Mouse (Mus musculus) stomach, postnatal 0 days (tissue): Measurements from ENCODE around the gene Hydin.

Experiments
- CTCF ChIP-seq: IDR thresholded peaks from 2 replicates; pipeline ENCODE4 v1.5.1; 2016; ENCODE audit warnings: antibody characterized with exemption, low read depth, mild to moderate bottlenecking, moderate library complexity
- EP300 ChIP-seq: optimal IDR thresholded peaks from 2 replicates; pipeline ENCODE3; 2016; ENCODE audit warnings: antibody characterized with exemption

DNA sequence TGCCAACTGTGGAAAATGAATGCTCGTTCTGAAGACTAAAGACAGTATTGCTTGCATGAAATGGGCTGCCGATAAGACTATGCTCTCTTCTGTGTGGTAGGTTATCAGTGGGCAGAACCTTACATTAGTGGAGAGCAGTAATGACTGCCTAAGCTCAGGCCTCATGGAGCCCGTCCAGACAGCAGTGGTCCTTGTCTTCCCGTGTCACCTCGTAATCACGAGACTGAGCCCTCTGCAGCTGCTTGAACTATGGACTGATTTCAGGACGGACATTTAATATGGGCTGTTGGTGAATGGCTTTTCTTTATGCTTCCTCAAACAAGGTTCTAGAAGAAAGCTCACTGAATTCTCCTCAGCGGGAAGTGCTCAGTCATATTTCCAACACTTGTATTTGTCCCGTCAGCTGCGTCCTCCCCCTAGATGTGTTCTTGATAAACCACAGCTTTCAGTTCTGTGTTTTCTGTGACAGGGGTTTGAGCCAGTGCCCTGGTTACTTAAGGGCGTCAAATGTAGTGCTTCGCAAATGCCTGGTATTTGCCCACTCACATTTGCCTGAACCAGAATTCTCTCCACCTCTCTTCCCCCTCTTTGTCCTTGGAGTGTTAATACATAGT is 73.4 kb downstream of the Hydin start:
- no peak for TF ChIP-seq CTCF
- no peak for TF ChIP-seq EP300
